Mouse (Mus musculus) spleen, postnatal 36 days (tissue): ENCODE measurements at regions not wholly inside any gene's neighbourhood (a gene's known extent, or its start where the extent isn't known, plus 50 kb on each side); places are given as distances from the start of the nearest gene placed in this dataset.
A peak's percentile ranks its signal among the peaks of the same experiment; 100 is the strongest.

Experiments
- DNase-seq, 2 experiments: peaks; one replicate each; pipeline ENCODE4 v3.0.0; 2022; ENCODE audit warnings: low spot score in 2 of 2, mixed read lengths in 1 of 2

DNA sequence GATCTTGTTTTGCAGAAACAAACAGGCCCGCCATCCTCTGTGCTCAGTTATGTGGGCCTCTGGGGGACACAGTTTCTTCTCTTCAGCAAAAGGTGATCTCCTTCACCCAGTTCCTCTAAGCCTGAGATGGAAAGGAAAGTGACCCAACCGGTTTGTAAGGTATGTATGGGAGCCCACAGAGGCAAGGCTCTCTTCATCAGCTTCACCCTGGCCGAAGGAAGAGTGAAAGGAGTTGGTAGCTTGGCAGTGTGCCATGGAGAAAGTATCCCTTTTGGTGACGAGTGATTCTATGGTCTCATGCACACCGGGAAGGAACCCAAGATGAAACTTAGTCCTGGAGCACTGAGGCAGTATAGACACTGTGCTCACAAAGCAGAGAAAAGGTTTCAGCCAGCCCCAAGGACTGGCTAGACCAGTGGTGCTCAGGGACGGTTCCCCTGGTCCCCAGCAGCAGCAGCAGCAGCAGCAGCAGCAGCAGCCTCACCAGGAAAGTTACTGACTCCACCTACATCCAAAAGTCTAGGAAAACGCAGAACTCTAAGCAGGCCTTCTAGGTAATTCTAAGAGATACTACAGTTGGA lies 256.1 kb downstream of the Epha4 start:
- no peak for DNase-seq

- no peak for DNase-seq
Measured at GRCm38 (mm10) chr1:77259789-77260188, 255.1 kb downstream of the Epha4 start.

- no peak for DNase-seq
Measured at GRCm38 (mm10) chr1:77261678-77262077, 253.2 kb downstream of the Epha4 start.

DNA sequence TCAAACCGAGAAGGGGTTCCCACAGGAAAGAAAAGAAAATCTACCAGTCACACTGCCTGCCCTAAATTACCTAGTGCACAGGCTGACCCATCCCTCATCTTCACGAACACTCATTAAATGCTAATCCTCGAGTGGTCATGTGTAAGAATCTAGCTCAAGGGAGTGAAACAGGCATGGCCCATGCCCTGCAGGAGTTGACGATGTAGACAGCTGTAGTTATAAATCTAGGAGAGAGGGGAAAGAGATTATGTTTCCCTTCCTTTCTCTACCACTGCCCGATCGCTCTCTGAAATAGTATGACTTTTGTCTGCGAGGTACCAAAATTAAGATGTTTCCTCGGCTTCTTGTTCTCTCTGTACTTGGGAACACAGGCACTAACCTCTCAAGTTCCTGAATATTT lies 249.2 kb downstream of the Epha4 start:
- DNase-seq = no peak

DNA sequence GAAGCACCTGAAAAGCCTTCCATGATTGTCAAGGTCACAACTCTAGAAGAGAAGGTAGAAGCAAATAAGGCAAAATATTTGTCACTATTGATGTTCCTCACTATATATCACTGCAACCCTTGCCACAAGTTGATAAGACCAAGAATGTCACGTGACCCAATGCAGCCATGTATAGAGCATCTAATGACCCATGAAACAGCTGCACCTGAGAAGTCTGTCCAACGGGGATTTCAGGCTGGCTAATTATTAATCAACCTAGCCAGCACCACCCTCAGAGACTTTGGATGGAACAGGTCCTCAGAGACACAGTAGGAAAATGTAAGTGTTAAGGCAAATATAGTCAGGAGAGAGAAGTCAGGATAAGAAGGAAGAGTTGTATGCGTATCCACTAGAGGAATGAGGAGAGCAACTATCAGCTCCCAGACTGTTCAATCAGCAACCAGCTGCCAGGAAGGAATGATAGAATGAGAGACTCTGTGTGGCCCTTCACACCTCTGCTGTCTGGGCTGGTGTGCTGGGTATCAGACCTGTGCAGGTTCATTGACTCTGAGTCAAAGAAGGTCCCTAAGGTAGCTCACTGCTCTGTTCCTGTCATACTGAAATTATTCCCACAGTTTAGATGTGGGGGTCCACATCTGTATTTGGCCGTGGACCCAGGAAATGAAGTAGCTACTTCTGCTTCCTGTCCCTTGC lies 247.4 kb downstream of the Epha4 start:
- DNase-seq = no peak

DNA sequence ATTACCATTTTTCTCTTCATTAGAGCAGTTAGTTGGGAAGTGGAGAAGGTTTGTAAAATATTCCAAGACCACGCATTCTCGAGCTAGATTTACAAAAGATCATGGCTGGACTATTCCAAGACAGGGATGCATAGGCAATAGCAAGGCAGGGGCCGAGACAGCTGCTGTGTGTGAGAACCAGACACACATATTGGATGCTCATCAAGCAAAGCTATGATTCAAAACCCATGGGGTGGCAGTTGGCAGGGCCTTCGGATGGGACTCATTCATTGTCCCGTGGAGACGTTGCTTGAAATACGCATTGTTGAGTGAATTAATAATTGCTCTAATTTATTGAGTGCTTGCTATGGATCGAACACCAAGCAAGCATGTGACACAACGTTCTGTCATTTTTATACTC lies 239.6 kb downstream of the Epha4 start:
- DNase-seq = no peak

GRCm38 (mm10) chr1:77279566-77279965 lies 235.3 kb downstream of the Epha4 start:
- DNase-seq = no peak

DNA sequence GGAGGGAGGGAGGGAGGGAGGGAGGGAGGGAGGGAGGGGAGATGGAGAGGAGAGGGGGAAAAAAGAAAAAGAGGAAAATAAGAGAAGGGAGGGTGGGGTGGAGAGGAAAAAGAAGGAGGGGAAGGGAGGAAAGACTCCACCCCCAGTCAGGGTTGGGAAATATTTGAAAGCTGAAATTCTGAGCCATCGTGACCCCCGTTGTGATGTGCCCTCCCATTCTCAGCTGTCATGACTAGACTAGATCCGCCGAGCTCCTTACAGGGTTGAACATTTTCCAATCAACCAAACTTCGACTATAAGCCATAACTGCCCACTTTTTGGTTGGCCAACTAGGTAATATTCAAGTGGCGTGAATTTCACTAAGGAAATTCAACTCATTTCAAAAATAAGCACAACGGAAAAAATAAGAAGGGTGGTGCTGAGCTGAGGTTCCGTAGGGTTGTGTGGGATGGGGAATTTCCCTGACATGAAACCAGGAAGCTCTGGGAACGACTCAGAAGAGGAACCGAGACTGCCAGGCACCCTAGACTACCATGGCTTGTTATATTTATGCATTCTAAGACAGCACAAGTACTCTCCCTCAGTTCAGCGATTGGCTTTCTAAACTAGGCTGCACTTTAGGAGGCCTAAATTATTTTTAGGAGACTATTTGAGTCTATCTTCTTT lies 234.4 kb downstream of the Epha4 start:
- peak; percentile 9 to 30 for DNase-seq

- DNase-seq = peak; percentile 4 to 29
Measured at GRCm38 (mm10) chr1:77281741-77282140, 233.1 kb downstream of the Epha4 start.

DNA sequence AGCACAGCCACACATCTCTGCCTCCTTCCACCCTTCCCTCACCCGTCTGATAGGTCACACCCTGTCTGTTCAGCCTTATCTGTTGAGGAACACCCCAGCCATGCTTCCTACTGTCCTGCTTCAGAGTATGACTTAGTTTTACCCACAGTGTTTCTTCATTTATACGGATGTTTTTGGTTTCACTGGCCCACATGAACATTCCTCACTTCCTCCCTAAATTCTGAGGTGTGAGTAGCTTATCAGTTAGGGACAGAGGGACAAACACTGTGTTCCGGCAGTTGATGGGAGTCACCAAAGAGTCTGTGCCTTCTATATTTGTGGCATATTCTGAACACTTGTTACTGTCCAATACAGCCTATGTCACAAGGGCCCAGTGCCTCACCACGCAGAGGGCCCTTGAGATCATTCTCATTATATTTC lies 216.2 kb downstream of the Epha4 start:
- peak; percentile 36 to 60 for DNase-seq

- DNase-seq = no peak
Measured at GRCm38 (mm10) chr1:77300806-77301205, 214.1 kb downstream of the Epha4 start.

- DNase-seq = no peak
Measured at GRCm38 (mm10) chr1:77304770-77305169, 210.1 kb downstream of the Epha4 start.

GRCm38 (mm10) chr1:77307745-77308144 lies 207.1 kb downstream of the Epha4 start:
- no peak for DNase-seq

DNA sequence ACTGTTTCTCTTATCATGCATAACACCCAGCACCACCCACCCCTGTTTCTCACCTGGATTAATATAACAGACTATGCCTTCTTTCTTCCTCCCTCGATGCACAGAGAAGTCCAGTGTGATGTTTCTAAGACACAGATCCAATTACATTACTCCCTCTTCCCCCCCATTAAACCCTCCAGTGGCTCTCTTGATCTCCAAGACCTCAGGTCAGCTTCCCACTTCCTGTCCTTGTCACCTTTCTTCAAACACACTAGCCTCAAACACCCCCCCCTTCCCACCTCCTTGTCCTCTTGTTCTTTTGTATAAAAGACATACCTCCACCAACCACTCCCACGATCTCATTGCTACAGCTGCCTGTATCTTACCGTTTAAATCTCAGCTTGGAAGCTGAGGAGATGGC lies 201.8 kb downstream of the Epha4 start:
- DNase-seq = no peak

DNA sequence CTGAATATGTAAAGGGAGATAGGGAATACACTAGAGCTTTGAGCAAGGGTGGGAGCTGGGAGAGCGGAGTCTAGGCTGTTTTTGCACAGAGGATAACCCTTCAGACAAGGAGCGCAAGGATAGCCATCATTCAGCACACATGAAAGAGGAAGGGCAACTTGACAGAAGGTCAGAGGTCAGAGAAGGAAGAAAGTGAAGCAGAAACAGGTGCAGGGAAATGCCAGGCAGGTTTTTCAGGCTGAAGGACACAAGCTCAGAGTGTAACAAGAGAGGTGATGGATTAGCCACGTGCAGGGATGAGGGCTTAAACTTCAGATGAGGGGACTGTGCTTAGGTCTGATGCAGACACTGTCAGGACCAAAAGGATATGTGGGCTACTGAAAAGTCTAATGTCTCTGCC lies 199.5 kb downstream of the Epha4 start:
- no peak for DNase-seq

DNA sequence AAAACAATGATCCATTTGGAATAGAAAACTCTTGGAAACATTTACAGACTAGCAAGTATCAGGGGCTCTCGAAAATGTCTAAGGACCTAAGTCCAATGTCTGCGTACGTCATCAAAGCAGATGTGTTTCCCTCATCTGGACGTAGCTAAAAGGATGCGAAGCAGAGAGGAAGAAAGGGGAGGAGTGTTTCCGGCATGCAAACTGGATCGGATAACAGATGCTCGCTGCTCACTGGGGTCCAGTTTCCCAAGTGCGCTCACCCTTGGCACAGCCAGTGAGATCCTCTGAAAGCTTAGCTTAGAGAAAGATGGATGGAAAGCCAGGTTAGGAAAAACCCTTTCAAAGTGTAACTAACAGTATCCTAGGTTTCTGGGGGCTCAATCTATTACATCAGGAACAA lies 198.7 kb downstream of the Epha4 start:
- no peak for DNase-seq
